Mouse (Mus musculus) CD8-positive naive resting alpha-beta T cell, adult 2 months (primary cell): ENCODE data around the gene Commd7.
A peak's percentile ranks its signal among the peaks of the same experiment; 100 is the strongest.
"Not testable (repeated sequence)": the region's sequence is repeated elsewhere in the genome, so short reads cannot be mapped to it uniquely, and the experiment has no call there.

Experiments used
- DNase-seq, 2 experiments: peaks; one replicate each; pipeline ENCODE4 v3.0.0; 2022; ENCODE audit warnings: low read depth in 2 of 2, low spot score in 2 of 2

Gene Commd7

GRCm38 (mm10) chr2:153631976-153632870 is at the start of gene Commd7:
Gene Commd7 (minus strand): TSS chr2:153632781.
- DNase-seq: peak; percentile 74 to 84

- no peak for DNase-seq
These were observed 47.4 kb upstream of the Commd7 start for GRCm38 (mm10) chr2:153679959-153680358.

GRCm38 (mm10) chr2:153677550-153677949 is 45.0 kb upstream of the Commd7 start:
- no peak for DNase-seq

- DNase-seq: no peak
These were observed 44.4 kb upstream of the Commd7 start for GRCm38 (mm10) chr2:153676944-153677343.

GRCm38 (mm10) chr2:153675364-153675763 is 42.8 kb upstream of the Commd7 start:
- DNase-seq: not testable (repeated sequence)

- DNase-seq: no peak
These were observed 40.0 kb upstream of the Commd7 start for GRCm38 (mm10) chr2:153672619-153673018.

- no peak for DNase-seq
These were observed 37.5 kb upstream of the Commd7 start for GRCm38 (mm10) chr2:153670111-153670510.

GRCm38 (mm10) chr2:153668754-153669376 is 36.3 kb upstream of the Commd7 start:
- DNase-seq: no peak

- no peak for DNase-seq
These were observed 32.8 kb upstream of the Commd7 start for GRCm38 (mm10) chr2:153665401-153665800.

GRCm38 (mm10) chr2:153660616-153661015 is 28.0 kb upstream of the Commd7 start:
- no peak for DNase-seq

- DNase-seq: not testable (repeated sequence)
These were observed 25.1 kb upstream of the Commd7 start for GRCm38 (mm10) chr2:153657659-153658058.

GRCm38 (mm10) chr2:153651681-153652080 is 19.1 kb upstream of the Commd7 start:
- DNase-seq: no peak

GRCm38 (mm10) chr2:153650014-153650687 is 17.6 kb upstream of the Commd7 start:
- peak; percentile 11 to 21 for DNase-seq

- peak; percentile 38 to 50 for DNase-seq
These were observed 16.9 kb upstream of the Commd7 start, which contains the start of gene Dnmt3b for GRCm38 (mm10) chr2:153649298-153650013. Gene Dnmt3b (plus strand): TSS chr2:153649450.

GRCm38 (mm10) chr2:153648773-153649297 is 16.3 kb upstream of the Commd7 start:
- DNase-seq: peak in 1 of 2 experiments; percentile 7

- no peak for DNase-seq
These were observed 10.4 kb upstream of the Commd7 start for GRCm38 (mm10) chr2:153642999-153643398.

GRCm38 (mm10) chr2:153642496-153642895 is 9.9 kb upstream of the Commd7 start:
- no peak for DNase-seq

GRCm38 (mm10) chr2:153638977-153639680 is 6.5 kb upstream of the Commd7 start:
- DNase-seq: no peak

GRCm38 (mm10) chr2:153633259-153633658 is 678 bp upstream of the Commd7 start:
- DNase-seq: no peak

- no peak for DNase-seq
These were observed 268 bp upstream of the Commd7 start for GRCm38 (mm10) chr2:153632871-153633226.
